Mouse (Mus musculus) retina, postnatal 1 day (tissue): ENCODE results near the gene Tbc1d14.

Experiments used
- DNase-seq: peaks from one replicate; pipeline ENCODE4 v3.0.0-alpha.2; 2012

Tbc1d14 gene

GRCm38 (mm10) chr5:36593176-36593575 lies at the start of gene Tbc1d14:
Gene Tbc1d14 (minus strand): TSS chr5:36593276.
- no peak for DNase-seq

GRCm38 (mm10) chr5:36625612-36626011 lies 32.5 kb upstream of the Tbc1d14 start:
- no peak for DNase-seq

- no peak for DNase-seq
These were observed 30.6 kb upstream of the Tbc1d14 start for GRCm38 (mm10) chr5:36623670-36624069.

- peak; percentile 79 for DNase-seq
These were observed 28.0 kb upstream of the Tbc1d14 start for GRCm38 (mm10) chr5:36621058-36621449.

- no peak for DNase-seq
These were observed 27.5 kb upstream of the Tbc1d14 start for GRCm38 (mm10) chr5:36620409-36621057.

GRCm38 (mm10) chr5:36618890-36619289 lies 25.8 kb upstream of the Tbc1d14 start:
- peak; percentile 49 for DNase-seq

- no peak for DNase-seq
These were observed 25.3 kb upstream of the Tbc1d14 start for GRCm38 (mm10) chr5:36618356-36618755.

GRCm38 (mm10) chr5:36614124-36614523 lies 21.0 kb upstream of the Tbc1d14 start:
- no peak for DNase-seq

- DNase-seq, result no peak
These were observed 15.9 kb upstream of the Tbc1d14 start for GRCm38 (mm10) chr5:36608939-36609499.

- DNase-seq, result peak; percentile 39
These were observed 10.0 kb upstream of the Tbc1d14 start for GRCm38 (mm10) chr5:36603031-36603430.

GRCm38 (mm10) chr5:36602028-36602427 lies 9.0 kb upstream of the Tbc1d14 start:
- no peak for DNase-seq

- DNase-seq, result no peak
These were observed 8.4 kb upstream of the Tbc1d14 start for GRCm38 (mm10) chr5:36601492-36601891.

GRCm38 (mm10) chr5:36598883-36599282 lies 5.8 kb upstream of the Tbc1d14 start:
- DNase-seq, result no peak

- peak; percentile 49 for DNase-seq
These were observed 4.6 kb upstream of the Tbc1d14 start for GRCm38 (mm10) chr5:36597653-36598052.

- DNase-seq, result no peak
These were observed 3.1 kb upstream of the Tbc1d14 start for GRCm38 (mm10) chr5:36596225-36596624.

- DNase-seq, result no peak
These were observed 2.0 kb upstream of the Tbc1d14 start for GRCm38 (mm10) chr5:36595115-36595514.

GRCm38 (mm10) chr5:36594344-36594743 lies 1.3 kb upstream of the Tbc1d14 start:
- DNase-seq, result no peak

GRCm38 (mm10) chr5:36590499-36590920 lies 2.6 kb downstream of the Tbc1d14 start:
- DNase-seq, result no peak

GRCm38 (mm10) chr5:36584299-36584698 lies 8.8 kb downstream of the Tbc1d14 start:
- DNase-seq, result no peak

GRCm38 (mm10) chr5:36581924-36582642 lies 11.0 kb downstream of the Tbc1d14 start:
- DNase-seq, result peak; percentile 99

- no peak for DNase-seq
These were observed 11.7 kb downstream of the Tbc1d14 start for GRCm38 (mm10) chr5:36581259-36581923.

- no peak for DNase-seq
These were observed 13.1 kb downstream of the Tbc1d14 start for GRCm38 (mm10) chr5:36579967-36580366.

GRCm38 (mm10) chr5:36578982-36579381 lies 14.1 kb downstream of the Tbc1d14 start:
- DNase-seq, result no peak

- no peak for DNase-seq
These were observed 16.6 kb downstream of the Tbc1d14 start for GRCm38 (mm10) chr5:36576457-36576856.
